Mouse (Mus musculus): ENCODE measurements around the gene Xaf1.

- TF ChIP-seq USF2 (conservative IDR thresholded peaks at IDR 0.05; ENCODE audit: low read depth, low read length) (no peak), CTCF (conservative IDR thresholded peaks at IDR 0.05 in 1 of 2, IDR thresholded peaks at IDR 0.05 in 1 of 2; ENCODE audit: low read depth in 2 of 2, low read length in 2 of 2) (no peak), MEF2A (IDR thresholded peaks at IDR 0.05; ENCODE audit: borderline replicate concordance, low read depth, low read length) (no peak), HCFC1 (IDR thresholded peaks at IDR 0.05; ENCODE audit: low read depth, low read length) (no peak), ETS1 (conservative IDR thresholded peaks at IDR 0.05; ENCODE audit: low read depth, low read length) (no peak), ZNF384 (IDR thresholded peaks at IDR 0.05; ENCODE audit: low read depth, low read length) (no peak), POLR2AphosphoS2 (IDR thresholded peaks at IDR 0.05; ENCODE audit: low read depth, low read length) (no peak), EP300 (IDR thresholded peaks at IDR 0.05; ENCODE audit: low read length) (no peak), POLR2A (IDR thresholded peaks at IDR 0.05; ENCODE audit: low read depth, low read length) (no peak), MAZ (IDR thresholded peaks at IDR 0.05; ENCODE audit: low read depth, low read length) (no peak), MAFK (IDR thresholded peaks at IDR 0.05; ENCODE audit: insufficient replicate concordance, low read length) (no peak), SIN3A (IDR thresholded peaks at IDR 0.05; ENCODE audit: low read length) (no peak), MYC (IDR thresholded peaks at IDR 0.05; ENCODE audit: low read depth, low read length) (no peak)
These were observed 6.0 kb downstream of the Xaf1 start for GRCm38 (mm10) chr11:72307461-72307860.

All from CH12.LX (cell line).